Mouse (Mus musculus): ENCODE measurements around the gene Ewsr1. TPM values are rescaled to one million over a fixed set of nuclear protein-coding genes. Genes with fewer than 3 reads are reported as not detected.

Ewsr1 gene
- total and polyA plus RNA-seq, 3 experiments = 454 to 1,012 (median 527) TPM

DNA sequence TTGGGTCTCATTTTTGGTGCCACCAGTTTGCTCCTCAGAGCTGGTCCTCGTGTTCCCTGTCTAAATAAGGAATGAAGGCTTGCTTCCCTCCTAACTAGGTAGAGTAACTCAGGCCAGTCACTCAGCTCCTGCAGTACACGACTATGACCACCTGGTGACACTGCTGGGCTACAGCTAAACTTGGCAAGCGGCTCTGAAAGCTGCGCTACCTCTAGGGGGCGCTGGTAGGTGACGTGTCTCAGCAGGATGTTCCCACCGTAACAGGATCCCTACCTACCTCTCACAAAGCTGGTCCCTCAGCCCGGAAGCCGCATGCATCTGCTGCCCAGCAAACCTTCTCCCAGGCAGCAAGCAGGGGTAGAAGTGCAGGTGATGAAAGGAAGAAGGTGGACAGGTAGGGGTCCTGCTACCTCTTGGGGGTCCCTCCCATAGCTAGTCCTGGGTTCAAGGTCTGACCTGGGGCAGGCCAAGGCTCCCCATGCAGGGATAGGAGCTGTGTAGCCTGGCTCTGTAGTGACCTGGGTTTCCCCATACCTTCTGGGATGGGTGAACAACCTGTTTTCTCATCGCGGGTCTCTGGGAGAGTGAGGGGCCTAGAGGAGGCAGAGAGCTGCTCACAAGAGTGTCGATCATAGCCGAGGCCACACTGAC, 16.0 kb upstream of the Ewsr1 start:
- no peaks in the 10 kb centered on the region for H3K9me3 ChIP-seq (replicated peaks)
- peak; percentile 59 for DNase-seq (ENCODE audit: low spot score)
- ATAC-seq (ENCODE audit: extremely low read depth, insufficient number of reproducible peaks, low FRiP score, poor library complexity, severe bottlenecking) = 0 out of 2 replicates have a peak, but pooled peaks have one; percentile 45
- H3K4me3 ChIP-seq (ENCODE audit: low read depth, low read length) = no peak overlapping the region
- peaks cover 8% of the 10 kb centered on the region; the same call in 1 of the 2 replicates for H3K4me1 ChIP-seq (ENCODE audit: insufficient read depth, low read depth, low read length)
- H3K27me3 ChIP-seq (ENCODE audit: insufficient read depth, low read length) = peaks cover 71% of the 10 kb centered on the region
- no peaks in the 10 kb centered on the region for H3K36me3 ChIP-seq (replicated peaks)
- no peak for TF ChIP-seq POLR2AphosphoS5 (IDR thresholded peaks at IDR 0.05; ENCODE audit: insufficient replicate concordance, low read depth, low read length)
- peak; percentile 100 for TF ChIP-seq CTCF (IDR thresholded peaks at IDR 0.05; ENCODE audit: low read depth, low read length)

DNA sequence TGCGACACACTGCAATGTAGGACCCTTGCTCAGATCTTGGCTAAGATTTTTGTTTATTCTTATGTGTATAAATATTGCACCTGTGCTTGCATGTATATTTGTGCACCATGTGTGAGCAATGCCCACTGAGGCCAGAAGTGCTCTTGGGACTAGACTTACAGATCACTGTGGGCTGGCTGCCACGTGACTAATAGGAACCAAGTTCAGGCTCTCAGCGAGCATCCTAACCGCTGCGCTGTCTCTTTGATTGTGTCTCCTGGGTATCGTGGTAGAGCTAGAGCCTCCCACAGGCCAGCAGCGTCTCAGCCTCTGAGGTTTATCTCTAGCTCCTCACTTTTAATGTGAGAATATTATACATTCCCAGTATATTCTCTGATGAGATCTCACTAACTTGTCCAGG, 14.6 kb upstream of the Ewsr1 start:
- no peak for DNase-seq (ENCODE audit: low spot score)
- peaks cover 15% of the 10 kb centered on the region; the same call in 1 of the 2 replicates for H3K4me1 ChIP-seq (ENCODE audit: insufficient read depth, low read depth, low read length)
- H3K27me3 ChIP-seq (ENCODE audit: insufficient read depth, low read length) = peaks cover 75% of the 10 kb centered on the region
- no peak overlapping the region for H3K4me3 ChIP-seq (ENCODE audit: low read depth, low read length)
- no peaks in the 10 kb centered on the region for H3K9me3 ChIP-seq (replicated peaks)
- TF ChIP-seq POLR2AphosphoS5 (IDR thresholded peaks at IDR 0.05; ENCODE audit: insufficient replicate concordance, low read depth, low read length) (no peak), GATA1 (IDR thresholded peaks at IDR 0.05; ENCODE audit: borderline replicate concordance, low read length) (no peak), GATA2 (IDR thresholded peaks at IDR 0.05; ENCODE audit: borderline replicate concordance, low read depth, low read length) (no peak), CTCF (IDR thresholded peaks at IDR 0.05; ENCODE audit: low read depth, low read length) (no peak), TAL1 (conservative IDR thresholded peaks at IDR 0.05; ENCODE audit: low read depth, low read length) (no peak)
- H3K36me3 ChIP-seq (replicated peaks) = no peaks in the 10 kb centered on the region
- ATAC-seq (ENCODE audit: extremely low read depth, insufficient number of reproducible peaks, low FRiP score, poor library complexity, severe bottlenecking) = no peak

DNA sequence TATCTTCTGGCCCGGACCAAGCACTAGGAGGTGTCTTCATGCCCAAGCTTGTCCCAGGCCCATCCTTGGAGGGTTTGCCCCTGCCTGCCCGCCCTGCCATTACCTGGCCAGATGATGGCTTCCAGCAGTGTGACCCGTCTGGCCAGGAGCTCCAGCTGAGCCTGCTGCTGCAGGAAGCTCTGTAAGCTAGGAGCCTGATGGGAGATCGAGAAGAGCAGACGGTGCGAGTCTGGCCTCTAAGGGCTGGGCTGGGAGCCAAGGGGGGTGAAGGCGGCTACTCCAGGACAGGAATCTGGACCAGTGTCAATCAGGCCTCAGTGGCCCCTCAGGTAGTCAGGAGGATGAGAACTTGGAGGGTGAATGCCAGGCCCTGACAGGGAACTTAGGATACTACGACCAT, 10.4 kb upstream of the Ewsr1 start:
- Histone ChIP-seq H3K27me3 (ENCODE audit: insufficient read depth, low read length) (peaks cover 46% of the 10 kb centered on the region), H3K4me3 (ENCODE audit: low read depth, low read length) (no peak overlapping the region), H3K9me3 (replicated peaks) (no peaks in the 10 kb centered on the region), H3K4me1 (ENCODE audit: insufficient read depth, low read depth, low read length) (peaks cover 16% of the 10 kb centered on the region), H3K36me3 (replicated peaks) (peaks cover 24% of the 10 kb centered on the region)
- ATAC-seq (ENCODE audit: extremely low read depth, insufficient number of reproducible peaks, low FRiP score, poor library complexity, severe bottlenecking) (no peak), DNase-seq (ENCODE audit: low spot score) (no peak)
- TF ChIP-seq GATA2 (IDR thresholded peaks at IDR 0.05; ENCODE audit: borderline replicate concordance, low read depth, low read length) (no peak), TAL1 (conservative IDR thresholded peaks at IDR 0.05; ENCODE audit: low read depth, low read length) (no peak), POLR2AphosphoS5 (IDR thresholded peaks at IDR 0.05; ENCODE audit: insufficient replicate concordance, low read depth, low read length) (no peak), CTCF (IDR thresholded peaks at IDR 0.05; ENCODE audit: low read depth, low read length) (no peak), GATA1 (IDR thresholded peaks at IDR 0.05; ENCODE audit: borderline replicate concordance, low read length) (no peak)

DNA sequence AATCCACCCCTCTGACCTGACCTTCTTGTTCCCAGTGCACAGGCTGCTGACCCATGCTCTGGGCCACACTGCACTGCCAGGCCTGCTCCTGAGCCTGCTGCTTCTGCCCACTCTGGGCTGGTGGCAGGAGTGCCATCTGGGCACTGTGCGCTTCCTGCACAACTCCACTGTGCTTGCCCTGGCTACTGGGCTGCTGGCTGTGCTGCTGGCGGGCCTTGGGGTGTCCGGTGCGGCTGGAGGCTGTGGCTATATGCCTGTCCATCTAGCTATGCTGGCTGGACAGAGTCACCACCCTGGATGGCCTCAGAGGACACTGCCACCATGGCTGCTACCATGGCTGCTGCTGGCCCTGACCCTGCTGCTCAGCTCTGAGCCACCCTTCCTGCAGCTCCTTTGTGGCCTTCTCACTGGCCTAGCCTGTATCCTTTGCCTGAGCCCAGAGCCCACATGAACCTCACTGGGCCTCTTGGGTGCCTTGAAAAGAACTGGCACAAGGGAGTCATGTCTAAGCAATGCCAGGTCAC, 5.0 kb upstream of the Ewsr1 start:
- Histone ChIP-seq H3K4me1 (ENCODE audit: insufficient read depth, low read depth, low read length) (peaks cover 55% of the 10 kb centered on the region), H3K36me3 (replicated peaks) (peaks cover 61% of the 10 kb centered on the region), H3K9me3 (replicated peaks) (no peaks in the 10 kb centered on the region), H3K27me3 (ENCODE audit: insufficient read depth, low read length) (peaks cover 5% of the 10 kb centered on the region; the same call in 1 of the 2 replicates), H3K4me3 (ENCODE audit: low read depth, low read length) (no peak overlapping the region)
- no peak for TF ChIP-seq POLR2AphosphoS5 (IDR thresholded peaks at IDR 0.05; ENCODE audit: insufficient replicate concordance, low read depth, low read length)
- TF ChIP-seq GATA2 (IDR thresholded peaks at IDR 0.05; ENCODE audit: borderline replicate concordance, low read depth, low read length) = no peak
- no peak for TF ChIP-seq TAL1 (conservative IDR thresholded peaks at IDR 0.05; ENCODE audit: low read depth, low read length)
- no peak for TF ChIP-seq CTCF (IDR thresholded peaks at IDR 0.05; ENCODE audit: low read depth, low read length)
- no peak for TF ChIP-seq GATA1 (IDR thresholded peaks at IDR 0.05; ENCODE audit: borderline replicate concordance, low read length)
- DNase-seq (ENCODE audit: low spot score) = no peak
- no peak for ATAC-seq (ENCODE audit: extremely low read depth, insufficient number of reproducible peaks, low FRiP score, poor library complexity, severe bottlenecking)

DNA sequence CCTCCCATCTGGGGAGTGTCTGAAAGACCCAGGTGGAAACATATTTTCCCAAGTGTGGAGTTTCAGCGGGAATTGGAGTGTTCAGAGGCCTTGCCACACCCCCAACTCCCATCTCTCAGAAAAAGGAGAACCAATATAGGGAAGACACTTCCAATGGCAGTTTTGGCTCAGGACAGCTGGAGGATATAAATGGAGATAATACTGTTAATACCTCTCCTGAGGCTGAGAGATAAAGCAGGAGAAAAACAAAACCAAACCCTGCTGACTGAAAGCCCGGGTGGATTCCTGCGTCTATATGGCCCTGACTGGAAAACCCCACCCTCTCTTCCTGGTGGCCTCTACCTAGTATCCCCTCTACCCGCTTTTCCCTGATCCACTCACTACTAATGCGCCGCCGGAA, 3.3 kb upstream of the Ewsr1 start:
- H3K27me3 ChIP-seq (ENCODE audit: insufficient read depth, low read length) = no peaks in the 10 kb centered on the region
- no peak overlapping the region for H3K4me3 ChIP-seq (ENCODE audit: low read depth, low read length)
- H3K4me1 ChIP-seq (ENCODE audit: insufficient read depth, low read depth, low read length) = peaks cover 55% of the 10 kb centered on the region
- peak; percentile 28 for DNase-seq (ENCODE audit: low spot score)
- no peak for ATAC-seq (ENCODE audit: extremely low read depth, insufficient number of reproducible peaks, low FRiP score, poor library complexity, severe bottlenecking)
- no peaks in the 10 kb centered on the region for H3K9me3 ChIP-seq (replicated peaks)
- H3K36me3 ChIP-seq (replicated peaks) = peaks cover 67% of the 10 kb centered on the region
- TF ChIP-seq GATA1 (IDR thresholded peaks at IDR 0.05; ENCODE audit: borderline replicate concordance, low read length) = no peak
- peak; percentile 80 for TF ChIP-seq TAL1 (conservative IDR thresholded peaks at IDR 0.05; ENCODE audit: low read depth, low read length)

DNA sequence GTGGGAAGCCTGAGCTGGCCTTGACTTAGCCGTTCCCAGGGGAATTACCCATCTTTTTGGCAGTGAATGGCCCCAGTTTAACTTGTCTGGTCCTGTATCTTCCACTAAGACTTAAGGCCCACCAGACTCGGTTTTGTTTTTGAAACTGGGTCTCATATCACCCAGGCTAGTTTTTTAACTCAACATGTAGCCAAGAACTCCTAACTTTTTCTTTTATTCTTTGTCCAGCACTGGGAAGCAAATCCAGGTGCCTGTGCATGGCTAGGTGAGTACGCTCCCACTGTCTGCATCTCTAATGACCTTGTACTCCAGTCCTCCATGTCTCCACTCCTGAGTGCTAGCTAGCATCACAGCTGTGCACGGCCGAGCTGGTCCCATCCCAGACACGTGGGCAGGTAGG, 2.6 kb upstream of the Ewsr1 start:
- no peak for ATAC-seq (ENCODE audit: extremely low read depth, insufficient number of reproducible peaks, low FRiP score, poor library complexity, severe bottlenecking)
- no peak for DNase-seq (ENCODE audit: low spot score)

More for the DNA sequence above, 2.6 kb upstream of the Ewsr1 start:
- Histone ChIP-seq H3K9me3 (replicated peaks) (no peaks in the 10 kb centered on the region), H3K27me3 (ENCODE audit: insufficient read depth, low read length) (no peaks in the 10 kb centered on the region), H3K4me3 (ENCODE audit: low read depth, low read length) (peak overlapping the region; percentile 33; the same call in 1 of the 2 replicates), H3K36me3 (replicated peaks) (peaks cover 65% of the 10 kb centered on the region), H3K4me1 (ENCODE audit: insufficient read depth, low read depth, low read length) (peaks cover 59% of the 10 kb centered on the region)
- TF ChIP-seq GATA1 (IDR thresholded peaks at IDR 0.05; ENCODE audit: borderline replicate concordance, low read length) = no peak
- no peak for TF ChIP-seq GATA2 (IDR thresholded peaks at IDR 0.05; ENCODE audit: borderline replicate concordance, low read depth, low read length)
- no peak for TF ChIP-seq TAL1 (conservative IDR thresholded peaks at IDR 0.05; ENCODE audit: low read depth, low read length)
- TF ChIP-seq CTCF (IDR thresholded peaks at IDR 0.05; ENCODE audit: low read depth, low read length) = no peak
- no peak for TF ChIP-seq POLR2AphosphoS5 (IDR thresholded peaks at IDR 0.05; ENCODE audit: insufficient replicate concordance, low read depth, low read length)
